Mouse (Mus musculus) erythroid progenitor cell, adult 5-6 weeks (primary cell): ENCODE data around the gene Myo3b. TPM values are rescaled to one million over a fixed set of nuclear protein-coding genes. Genes with fewer than 3 reads are reported as not detected.

Experiments used
- ATAC-seq: replicated peaks from 2 replicates; pipeline ENCODE4 v1.8.0; 2016; ENCODE audit warnings: moderate number of reproducible peaks, mild to moderate bottlenecking, moderate TSS enrichment, inconsistent platforms; ENCODE audit not compliant: poor library complexity, low FRiP score, severe bottlenecking
- total RNA-seq, 2 experiments: library from RNA; stranded (forward) in 1 of 2; stranded (reverse) in 1 of 2; fragments of 150-400 nt in 1 of 2; fragments of 186-747, 209-891 nt in 1 of 2; gene quantifications; 2 replicates each; pipeline versions ENCODE4 v1.2.3 to v1.2.4; 2015 to 2017; ENCODE audit warnings: low replicate concordance in 2 of 2

Gene Myo3b
- total RNA-seq, 2 experiments from 2014 or later: 0.42 TPM; not detected in 1

GRCm38 (mm10) chr2:70060359-70061345, 21.7 kb downstream of the Myo3b start:
- no peak for ATAC-seq

GRCm38 (mm10) chr2:70065116-70065515, 26.2 kb downstream of the Myo3b start:
- ATAC-seq: no peak

DNA sequence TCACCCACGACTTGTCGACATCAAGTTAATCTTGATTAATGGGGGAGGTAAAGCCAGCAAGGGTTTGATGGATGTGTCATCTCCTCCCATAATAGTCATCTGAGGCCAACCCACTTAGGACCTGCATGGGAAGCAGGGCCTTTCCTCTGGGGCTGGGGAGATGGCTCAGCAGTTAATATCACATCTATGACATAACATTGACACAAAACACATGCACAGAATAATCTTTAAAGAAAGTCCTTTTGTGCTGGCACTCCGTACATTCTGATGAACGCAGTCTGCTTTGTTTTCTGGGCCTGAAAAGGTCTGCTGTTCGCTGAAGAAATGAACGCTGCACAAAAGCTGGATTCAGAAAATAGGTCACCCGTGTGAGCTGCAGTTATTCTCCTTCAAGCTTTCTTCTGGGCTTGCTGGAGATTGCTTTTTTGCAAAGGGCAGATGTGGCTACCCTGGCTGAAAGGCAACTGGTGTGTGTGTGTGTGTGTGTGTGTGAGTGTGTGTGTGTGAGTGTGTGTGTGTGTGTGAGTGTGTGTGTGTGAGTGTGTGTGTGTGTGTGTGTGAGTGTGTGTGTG, 26.9 kb downstream of the Myo3b start:
- no peak for ATAC-seq

- no peak for ATAC-seq
Observed at GRCm38 (mm10) chr2:70066338-70067022, 27.6 kb downstream of the Myo3b start.

DNA sequence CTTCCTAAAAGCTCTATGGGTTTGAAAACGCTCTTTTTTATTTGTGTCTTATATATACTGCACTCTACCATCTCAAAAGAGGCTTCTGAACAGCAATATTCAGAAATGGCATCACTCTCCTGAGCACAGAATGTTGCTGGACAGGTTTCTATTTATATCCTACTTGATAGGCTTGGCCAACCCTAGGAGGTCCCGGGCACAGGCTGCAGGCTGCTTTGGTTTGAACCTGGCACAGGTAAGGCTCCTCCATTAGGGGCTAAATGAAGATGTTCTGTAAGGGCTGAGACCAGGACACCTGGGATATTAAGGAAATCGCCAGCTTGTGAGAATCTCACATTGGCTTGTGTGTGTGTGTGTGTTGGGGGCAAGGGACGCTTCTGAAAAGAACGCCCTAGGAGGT, 30.9 kb downstream of the Myo3b start:
- ATAC-seq: no peak

DNA sequence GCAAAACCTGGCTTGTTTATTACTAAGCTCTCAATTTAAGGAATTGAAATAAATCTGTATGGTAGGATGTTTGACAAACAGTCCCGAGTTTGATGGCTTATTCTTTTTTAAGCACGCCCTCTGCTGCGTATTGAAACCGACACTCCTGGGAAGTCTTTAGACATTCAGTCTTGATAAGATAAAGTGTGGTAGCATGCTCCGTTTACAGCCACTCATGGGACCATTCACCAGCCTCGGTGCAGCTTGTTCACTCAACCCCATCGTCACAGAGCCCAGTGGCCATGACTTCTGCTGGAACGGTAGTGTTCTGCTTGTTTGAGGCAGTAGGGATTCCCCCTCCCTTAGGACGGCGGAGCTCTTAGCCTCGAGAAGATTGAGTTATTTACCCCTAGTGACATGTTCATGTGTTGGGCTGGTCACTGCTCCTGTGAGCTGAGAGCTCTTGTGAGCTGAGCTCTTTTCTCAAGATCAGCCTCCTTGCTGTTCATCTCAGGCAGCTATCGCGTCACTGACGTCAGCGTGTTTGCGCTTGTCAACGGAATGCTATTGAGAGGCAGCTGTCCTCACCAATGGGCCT, 44.6 kb downstream of the Myo3b start:
- no peak for ATAC-seq

- no peak for ATAC-seq
Observed at GRCm38 (mm10) chr2:70091261-70091660, 52.3 kb downstream of the Myo3b start.

DNA sequence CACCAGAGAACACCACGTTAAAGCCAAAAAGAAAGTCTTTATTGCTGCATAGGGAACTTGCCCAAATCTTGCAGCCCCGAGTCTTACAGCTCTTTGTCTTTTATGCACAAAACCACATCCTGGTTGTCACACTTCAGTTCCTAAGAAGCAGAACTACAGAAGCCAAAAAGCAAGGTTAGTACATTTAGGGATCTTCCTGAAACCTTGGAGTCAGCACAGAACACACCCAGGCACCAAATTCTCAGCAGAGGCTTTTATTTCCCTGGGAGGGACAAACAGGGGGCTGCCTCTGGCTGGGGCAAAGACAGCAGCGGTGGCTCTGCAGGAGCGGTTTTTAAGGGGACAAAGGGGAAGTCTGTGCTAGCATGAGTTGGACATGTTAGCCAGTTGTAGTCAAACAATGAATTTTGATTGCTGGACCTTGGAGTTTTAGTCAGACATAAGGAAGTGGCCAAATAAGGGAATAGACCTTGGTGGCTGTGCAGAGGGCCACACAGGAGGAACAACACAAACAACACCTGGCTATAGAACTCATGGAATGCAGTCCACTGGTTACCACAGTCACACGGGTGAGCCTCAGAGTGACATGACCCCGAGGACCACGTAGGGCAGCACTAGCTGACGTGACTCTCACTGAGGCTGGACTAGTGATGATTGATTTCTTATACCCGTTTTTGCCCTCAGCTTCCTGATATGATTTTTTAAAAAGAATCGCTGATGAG, 53.0 kb downstream of the Myo3b start:
- ATAC-seq: no peak

DNA sequence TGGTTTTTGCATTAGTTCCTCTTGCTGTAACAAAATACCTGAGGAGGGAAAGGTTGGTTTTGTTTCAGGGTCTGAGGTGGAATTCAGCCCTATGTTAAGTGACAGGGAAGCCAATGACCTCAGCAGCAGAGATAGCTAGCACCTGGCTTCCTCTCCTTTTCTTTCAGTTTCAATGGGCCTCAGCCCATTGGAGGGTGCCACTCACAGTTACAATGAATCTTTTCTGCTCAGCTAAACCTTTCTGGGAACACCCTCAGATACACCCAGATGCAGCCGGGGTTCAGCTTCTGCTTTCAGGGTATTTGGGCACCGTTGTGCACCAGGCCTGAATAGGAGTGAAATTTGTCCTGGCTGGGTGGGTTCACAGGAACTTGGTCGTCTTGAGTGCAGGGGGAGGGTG, 53.7 kb downstream of the Myo3b start:
- ATAC-seq: no peak

DNA sequence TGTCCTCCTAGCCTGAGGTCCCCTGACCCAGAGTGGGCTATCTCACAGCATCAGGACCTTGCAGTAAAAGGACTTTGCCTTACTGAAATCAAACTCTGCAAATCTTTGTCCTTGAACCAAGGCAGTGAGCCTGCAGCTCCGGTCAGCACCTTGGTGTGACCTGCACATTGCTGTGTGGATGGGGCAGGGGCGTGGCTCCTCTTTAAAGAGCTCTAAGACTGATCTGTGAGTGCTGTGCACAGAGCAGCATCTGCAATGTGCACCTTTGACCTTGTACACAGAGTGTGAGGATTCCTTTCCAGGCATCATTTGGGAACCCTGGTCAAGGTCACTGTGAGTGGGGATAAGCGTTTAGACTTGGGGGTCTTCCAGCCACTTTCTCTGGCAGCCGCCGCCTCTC, 55.5 kb downstream of the Myo3b start:
- ATAC-seq: no peak

DNA sequence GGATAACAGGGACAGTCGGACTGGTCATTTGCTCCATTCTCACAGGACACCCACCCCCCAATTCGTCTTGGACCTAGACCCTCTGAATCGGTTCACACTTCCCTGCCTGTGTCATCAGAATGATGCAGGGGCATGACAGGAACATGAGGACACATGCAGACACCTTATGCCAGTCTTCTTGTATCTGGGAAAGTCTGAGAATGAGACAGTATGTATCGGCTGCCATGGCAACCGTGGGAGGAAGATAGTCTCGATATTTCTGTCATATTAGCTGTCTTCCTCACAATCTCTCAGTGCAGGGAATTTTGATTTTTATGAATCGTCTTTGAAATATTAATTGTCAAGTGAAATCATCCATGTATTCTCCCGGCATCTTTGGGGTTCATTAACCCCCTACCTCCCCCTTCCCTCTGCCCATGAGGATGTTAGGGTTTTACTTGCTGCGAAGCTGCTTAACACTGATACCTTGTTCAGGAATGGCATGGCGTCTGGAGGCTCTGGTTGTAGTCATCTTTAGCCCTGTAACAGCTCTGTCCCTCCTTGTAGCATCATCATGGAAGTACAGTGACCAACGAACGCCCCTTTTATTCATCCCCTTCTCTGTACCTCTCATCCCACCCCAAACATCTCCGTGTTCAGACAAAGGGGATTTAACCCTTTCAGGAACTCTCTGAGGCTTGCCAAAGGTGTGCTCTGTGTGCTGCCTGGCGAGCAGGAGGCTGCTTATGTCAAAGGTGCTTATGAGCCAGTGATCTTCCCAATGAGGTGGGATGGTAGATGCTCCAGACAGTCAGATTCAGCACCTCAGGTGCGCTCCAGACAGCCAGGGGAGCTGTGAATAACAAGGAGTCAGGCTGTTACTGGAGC, 58.5 kb downstream of the Myo3b start:
- ATAC-seq: no peak

- ATAC-seq: no peak
Observed at GRCm38 (mm10) chr2:70099459-70099858, 60.5 kb downstream of the Myo3b start.

DNA sequence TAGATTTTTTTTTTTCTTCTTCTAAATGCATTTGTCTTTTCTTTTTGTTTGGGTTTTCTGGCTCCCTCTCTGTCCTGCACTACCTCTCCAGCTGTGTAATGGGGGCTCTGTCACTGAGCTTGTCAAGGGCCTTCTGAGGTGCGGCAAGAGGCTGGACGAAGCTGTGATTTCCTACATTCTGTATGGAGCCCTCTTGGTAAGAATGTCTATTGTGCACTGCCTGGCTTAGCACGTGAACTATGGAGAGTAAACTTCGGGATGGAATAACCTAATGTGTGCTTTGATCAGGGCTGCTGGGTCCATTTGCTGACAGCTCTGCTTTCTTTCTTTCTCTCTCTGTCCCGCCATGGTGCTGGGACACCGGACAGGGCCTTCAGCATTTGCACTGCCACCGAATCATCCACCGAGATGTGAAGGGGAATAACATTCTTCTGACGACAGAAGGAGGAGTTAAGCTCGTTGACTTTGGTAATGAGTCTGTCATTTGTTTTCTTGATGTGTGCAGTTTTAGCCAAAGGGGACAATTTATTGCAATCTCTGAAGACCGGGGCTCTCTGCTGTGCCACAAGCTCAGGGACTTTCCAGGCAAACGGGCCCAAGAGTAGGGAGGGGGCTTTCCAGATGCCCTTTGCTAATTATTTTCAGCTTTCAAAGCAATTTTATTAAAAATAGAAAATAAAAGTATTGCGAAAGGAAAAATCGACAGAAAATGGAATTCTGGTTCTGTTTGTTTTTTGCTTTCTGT, 66.5 kb downstream of the Myo3b start:
- ATAC-seq: no peak

- ATAC-seq: no peak
Observed at GRCm38 (mm10) chr2:70109010-70109409, 70.1 kb downstream of the Myo3b start.

GRCm38 (mm10) chr2:70113798-70114782, 75.2 kb downstream of the Myo3b start:
- no peak for ATAC-seq

DNA sequence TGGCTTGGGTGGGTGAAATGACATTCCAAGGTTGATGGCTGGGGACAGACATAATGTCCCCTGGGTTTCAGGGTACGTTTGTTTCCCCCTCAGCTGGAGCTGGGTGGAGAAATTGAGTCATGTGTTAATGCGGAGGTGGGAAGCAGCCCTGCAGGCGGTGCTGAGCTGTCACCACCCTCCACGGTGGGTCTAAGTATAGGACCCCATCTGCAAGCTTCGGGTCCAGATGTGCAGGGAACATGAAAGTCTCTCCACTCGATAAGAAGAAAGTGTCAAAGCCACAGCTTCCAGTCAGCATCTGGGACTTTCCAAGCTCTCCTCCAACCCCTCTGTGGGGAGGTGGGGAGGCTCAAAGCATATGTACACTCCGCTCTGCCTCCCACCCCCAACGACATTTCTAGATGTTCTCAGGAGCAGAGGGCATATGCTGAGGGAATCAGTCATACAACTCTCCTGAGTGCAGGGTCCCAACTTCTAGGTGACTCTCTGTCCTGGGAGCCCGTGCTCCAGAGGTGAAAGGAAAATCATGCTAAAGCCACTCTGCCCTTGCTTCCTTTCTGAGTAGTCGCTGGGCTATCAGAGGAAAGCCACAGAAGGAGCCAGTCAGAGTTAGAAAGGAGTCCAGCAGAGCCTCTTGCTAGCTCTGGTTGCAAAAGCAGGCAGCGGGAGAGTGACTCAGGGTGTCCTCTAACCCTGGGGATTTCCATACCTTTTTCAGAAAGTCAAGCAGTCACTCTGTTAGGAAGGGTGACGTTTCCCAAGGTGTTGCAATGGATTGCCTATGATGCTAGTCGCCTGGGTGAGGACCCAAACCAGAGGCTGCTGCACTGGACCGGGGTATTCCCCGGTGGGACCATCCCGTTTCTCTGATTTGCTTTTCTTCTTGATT, 79.7 kb downstream of the Myo3b start:
- no peak for ATAC-seq
